Mouse (Mus musculus) brain, embryonic 14.5 days (tissue): Measurements from ENCODE around the gene Otub1.

Source experiments
- CTCF ChIP-seq: fragments of 200-500 bp; IDR thresholded peaks from 2 replicates; pipeline ENCODE4 v1.5.1; 2012; ENCODE audit warnings: inconsistent platforms, mild to moderate bottlenecking, moderate library complexity, borderline replicate concordance; ENCODE audit not compliant: insufficient read depth, insufficient read length; ENCODE audit errors: extremely low read depth
- POLR2A ChIP-seq: fragments of 200-500 bp; IDR thresholded peaks from 2 replicates; pipeline ENCODE4 v1.6.1; 2012; ENCODE audit warnings: mild to moderate bottlenecking, inconsistent platforms, borderline replicate concordance; ENCODE audit not compliant: poor library complexity, insufficient read depth, insufficient read length, severe bottlenecking; ENCODE audit errors: extremely low read depth

DNA sequence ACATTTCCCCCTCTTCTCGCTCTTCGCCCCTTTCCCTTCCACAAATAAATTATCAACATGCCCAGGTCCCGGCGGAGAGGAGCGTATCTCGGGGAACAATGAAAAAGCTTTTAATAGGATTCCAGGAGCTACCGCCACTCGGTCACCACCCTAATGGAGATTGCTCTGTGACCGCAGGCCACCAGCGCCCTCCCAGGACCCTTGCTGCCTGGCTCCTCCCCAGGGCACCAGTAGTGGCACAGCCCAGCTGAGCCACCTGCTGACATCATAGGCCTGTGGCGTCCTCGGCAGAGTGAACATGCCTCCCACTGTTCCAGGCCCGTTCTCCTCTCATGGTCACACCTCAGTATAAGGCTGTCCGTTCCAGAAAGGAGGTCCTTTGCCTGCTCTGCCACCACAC is 48.4 kb downstream of the Otub1 start:
- no peak for TF ChIP-seq POLR2A
- no peak for TF ChIP-seq CTCF
